Mouse (Mus musculus): ENCODE measurements around the gene 4933430I17Rik.
"Not testable (repeated sequence)": the region's sequence is repeated elsewhere in the genome, so short reads cannot be mapped to it uniquely, and the experiment has no call there.

4933430I17Rik gene

DNA sequence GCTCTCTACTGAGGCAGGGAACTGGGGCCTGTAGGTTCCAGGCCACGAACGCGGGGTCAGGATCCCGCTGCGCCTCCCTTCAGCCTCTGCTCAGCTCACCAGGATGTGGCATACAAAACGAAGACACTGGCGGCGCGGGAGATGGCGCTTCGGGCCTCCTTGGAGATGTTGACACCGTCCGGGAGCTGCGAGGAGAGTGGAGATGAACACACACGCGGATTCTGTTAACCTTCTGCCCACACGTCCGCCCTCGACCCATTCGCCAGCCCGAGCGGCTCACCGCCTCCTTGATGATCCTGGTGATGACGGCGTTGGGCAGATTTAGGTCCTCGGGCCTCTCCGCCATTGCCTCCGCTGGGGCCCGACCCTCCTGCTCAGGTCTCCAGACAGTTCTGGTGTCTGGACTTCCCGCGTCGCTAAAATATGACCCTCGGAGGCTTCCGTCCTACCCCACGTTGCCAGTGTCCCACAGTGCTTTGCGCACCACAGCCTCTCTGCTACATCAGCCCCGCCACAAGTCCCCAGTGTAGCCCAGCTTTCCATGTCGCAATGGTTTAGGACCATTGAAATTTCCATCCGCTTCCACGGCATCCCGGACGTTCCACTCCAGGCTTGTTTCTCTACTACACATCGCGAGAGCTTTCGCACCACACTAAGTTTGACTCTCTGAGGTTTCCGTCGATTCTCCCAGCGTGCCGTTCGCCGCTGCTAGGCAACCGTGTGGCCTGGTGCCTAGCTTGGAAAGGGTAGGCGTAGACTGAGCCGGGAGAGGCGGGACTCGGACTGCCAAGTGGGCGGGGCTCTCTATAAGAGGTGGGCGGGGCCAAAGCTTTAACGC, at the start of gene 4933430I17Rik, which contains the start of gene Pole3:
Gene 4933430I17Rik, plus strand, starts transcription at position 719 of the 838 bp plus-strand sequence.
Gene Pole3, minus strand, starts transcription at position 418 of the 838 bp plus-strand sequence.
- in situ Hi-C loops (cut with MseI, MboI), result no loop called here

DNA sequence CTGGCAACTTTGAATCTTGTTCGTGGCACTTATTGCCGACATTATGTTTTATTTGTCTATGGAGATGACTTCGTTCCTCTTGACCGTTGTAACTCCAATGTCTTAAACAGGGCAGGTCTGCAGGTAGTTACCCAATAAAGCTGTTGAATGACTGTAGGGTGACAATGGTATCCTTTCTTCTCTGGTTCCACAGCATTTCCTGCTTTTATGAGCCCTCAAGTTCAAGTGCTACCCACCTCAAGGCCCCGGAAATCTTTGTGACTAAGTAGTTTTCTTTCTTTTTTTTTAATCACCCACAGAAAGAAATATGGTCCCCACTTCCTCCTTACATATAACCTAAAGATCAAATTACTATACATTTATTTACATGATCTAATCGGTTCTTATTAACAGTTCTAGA, 49.4 kb upstream of the 4933430I17Rik start:
- in situ Hi-C loops (cut with MseI, MboI), result no loop called here

- in situ Hi-C loops (cut with MseI, MboI), result no loop called here
Observed at GRCm38 (mm10) chr4:62477542-62478244, 47.5 kb upstream of the 4933430I17Rik start.

- in situ Hi-C loops (cut with MseI, MboI), result not testable (repeated sequence)
Observed at GRCm38 (mm10) chr4:62479593-62479936, 45.6 kb upstream of the 4933430I17Rik start.

- in situ Hi-C loops (cut with MseI, MboI), result no loop called here
Observed at GRCm38 (mm10) chr4:62479937-62480708, 45.0 kb upstream of the 4933430I17Rik start, which contains the start of gene Bspry. TSS of gene Bspry (plus strand) at chr4:62480053.

- in situ Hi-C loops (cut with MseI, MboI), result no loop called here
Observed at GRCm38 (mm10) chr4:62480709-62481605, 44.2 kb upstream of the 4933430I17Rik start.

GRCm38 (mm10) chr4:62484928-62485327, 40.2 kb upstream of the 4933430I17Rik start:
- in situ Hi-C loops (cut with MseI, MboI), result no loop called here

- in situ Hi-C loops (cut with MseI, MboI), result no loop called here
Observed at GRCm38 (mm10) chr4:62485450-62486161, 39.6 kb upstream of the 4933430I17Rik start.

DNA sequence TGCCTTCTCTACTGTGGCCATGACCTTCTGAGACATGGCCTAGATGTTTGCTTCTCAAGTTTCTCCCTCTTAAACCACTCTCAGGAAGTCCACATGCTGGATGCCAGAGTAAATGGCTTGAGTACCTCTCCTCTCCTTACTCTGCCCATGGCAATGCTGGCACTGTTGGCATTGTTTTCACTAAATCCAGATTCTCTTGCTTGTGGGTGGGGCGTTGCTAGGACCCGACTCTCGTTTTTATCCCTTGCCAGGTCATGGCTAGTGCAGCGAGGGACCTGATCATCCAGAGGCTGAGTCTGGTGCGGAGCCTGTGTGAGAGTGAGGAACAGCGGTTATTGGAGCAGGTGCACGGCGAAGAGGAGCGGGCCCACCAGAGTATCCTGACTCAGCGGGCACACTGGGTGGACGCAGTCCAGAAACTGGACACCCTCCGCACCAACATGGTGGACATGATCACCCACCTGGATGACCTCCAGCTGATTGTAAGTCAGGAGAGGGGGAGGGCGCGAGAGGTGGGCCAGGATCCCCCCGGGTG, 38.9 kb upstream of the 4933430I17Rik start:
- in situ Hi-C loops (cut with MseI, MboI), result no loop called here

- in situ Hi-C loops (cut with MseI, MboI), result no loop called here
Observed at GRCm38 (mm10) chr4:62487172-62487571, 38.0 kb upstream of the 4933430I17Rik start.

DNA sequence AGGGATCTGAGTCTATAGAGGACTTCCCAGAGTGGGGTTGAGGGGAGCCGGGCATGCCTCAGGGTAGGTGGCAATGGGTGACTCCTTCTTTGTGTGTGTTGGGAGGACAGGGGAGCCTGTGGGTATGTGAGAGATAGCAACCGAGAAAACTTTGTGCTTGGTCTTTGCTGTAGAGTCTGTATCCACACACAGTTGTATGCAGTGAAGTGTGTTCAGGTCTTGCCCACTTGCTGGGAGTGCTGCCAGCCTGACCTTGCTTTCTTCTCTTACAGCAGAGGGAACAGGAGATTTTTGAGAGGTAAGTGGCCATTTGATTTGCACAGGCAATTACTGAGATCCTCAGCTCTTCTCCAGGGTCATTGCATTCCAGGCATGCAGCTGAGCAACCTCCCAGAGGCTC, 37.3 kb upstream of the 4933430I17Rik start:
- in situ Hi-C loops (cut with MseI, MboI), result no loop called here

DNA sequence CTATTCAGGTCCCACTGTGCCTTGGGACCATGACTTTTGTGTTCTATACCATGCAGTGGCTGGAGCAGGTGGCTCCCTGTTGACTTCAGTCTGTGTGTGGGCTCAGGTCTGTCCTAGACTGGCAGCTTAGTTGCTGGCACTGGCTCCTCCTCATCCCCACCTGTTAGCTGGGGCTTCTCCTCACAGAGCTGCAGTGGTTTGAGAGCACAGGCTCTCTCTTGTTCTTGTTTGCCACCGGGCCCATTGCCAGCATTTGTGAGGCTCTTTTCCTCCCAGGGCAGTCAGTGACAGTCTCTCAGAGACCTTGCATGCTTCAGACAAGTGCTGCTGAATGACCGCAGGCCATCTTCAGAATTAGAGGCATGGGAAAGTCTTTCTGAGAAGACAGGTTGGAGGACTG, 32.5 kb upstream of the 4933430I17Rik start:
- in situ Hi-C loops (cut with MseI, MboI), result no loop called here

DNA sequence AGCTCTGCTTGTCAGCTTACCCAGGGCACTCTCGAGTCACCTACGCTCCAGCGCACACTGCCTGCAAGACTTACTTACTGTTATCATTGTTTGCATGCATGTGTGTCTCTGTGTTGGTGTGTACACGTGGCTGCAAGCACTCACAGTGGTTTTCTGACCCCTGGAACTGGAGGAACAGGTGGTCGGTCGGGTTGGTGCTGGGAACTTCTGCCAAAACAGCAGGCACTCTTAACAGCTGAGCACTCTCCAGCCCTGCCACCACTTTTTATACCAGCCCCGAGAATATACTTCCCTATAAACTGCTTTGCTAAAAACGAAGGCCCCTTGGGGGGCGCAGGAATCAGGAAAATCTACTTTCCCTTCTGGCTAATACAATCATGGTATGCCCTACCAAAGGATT, 30.9 kb upstream of the 4933430I17Rik start:
- in situ Hi-C loops (cut with MseI, MboI), result no loop called here

DNA sequence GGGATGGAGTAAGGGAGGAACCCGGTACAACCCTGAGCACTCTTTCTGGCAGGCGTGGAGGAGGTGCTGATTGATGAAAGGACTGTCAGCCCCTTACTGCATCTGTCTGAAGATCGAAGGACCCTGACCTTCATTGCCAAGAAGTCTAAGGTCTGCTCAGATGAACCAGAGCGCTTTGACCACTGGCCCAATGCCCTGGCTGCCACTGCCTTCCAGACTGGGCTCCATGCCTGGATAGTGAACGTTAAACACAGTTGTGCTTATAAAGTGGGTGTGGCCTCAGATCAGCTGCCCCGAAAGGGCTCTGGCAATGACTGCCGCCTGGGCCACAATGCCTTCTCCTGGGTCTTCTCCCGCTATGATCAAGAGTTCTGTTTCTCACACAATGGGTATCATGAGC, 29.2 kb upstream of the 4933430I17Rik start:
- in situ Hi-C loops (cut with MseI, MboI), result no loop called here

DNA sequence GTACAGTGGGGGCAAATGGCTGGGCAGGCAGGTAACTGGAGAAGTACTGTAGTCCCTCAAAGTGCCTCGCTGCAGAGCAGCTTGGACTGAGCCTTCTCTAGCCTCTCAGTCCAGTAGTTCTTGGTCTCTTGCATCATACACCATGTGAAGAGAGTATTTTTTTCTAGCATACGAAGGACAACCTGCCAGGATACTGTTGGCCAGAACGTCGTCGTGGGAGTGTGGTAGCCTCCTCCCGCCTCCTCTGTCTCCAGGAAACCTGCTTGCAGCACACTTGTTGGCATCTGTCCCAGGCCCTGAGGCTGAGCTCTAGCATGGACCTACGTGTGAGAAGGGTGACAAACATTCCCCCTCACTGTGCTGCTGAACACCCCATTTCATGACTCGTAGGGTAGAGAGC, 28.4 kb upstream of the 4933430I17Rik start:
- in situ Hi-C loops (cut with MseI, MboI), result no loop called here

- in situ Hi-C loops (cut with MseI, MboI), result no loop called here
Observed at GRCm38 (mm10) chr4:62500799-62501198, 24.4 kb upstream of the 4933430I17Rik start.

GRCm38 (mm10) chr4:62501534-62501933, 23.6 kb upstream of the 4933430I17Rik start:
- in situ Hi-C loops (cut with MseI, MboI), result no loop called here

DNA sequence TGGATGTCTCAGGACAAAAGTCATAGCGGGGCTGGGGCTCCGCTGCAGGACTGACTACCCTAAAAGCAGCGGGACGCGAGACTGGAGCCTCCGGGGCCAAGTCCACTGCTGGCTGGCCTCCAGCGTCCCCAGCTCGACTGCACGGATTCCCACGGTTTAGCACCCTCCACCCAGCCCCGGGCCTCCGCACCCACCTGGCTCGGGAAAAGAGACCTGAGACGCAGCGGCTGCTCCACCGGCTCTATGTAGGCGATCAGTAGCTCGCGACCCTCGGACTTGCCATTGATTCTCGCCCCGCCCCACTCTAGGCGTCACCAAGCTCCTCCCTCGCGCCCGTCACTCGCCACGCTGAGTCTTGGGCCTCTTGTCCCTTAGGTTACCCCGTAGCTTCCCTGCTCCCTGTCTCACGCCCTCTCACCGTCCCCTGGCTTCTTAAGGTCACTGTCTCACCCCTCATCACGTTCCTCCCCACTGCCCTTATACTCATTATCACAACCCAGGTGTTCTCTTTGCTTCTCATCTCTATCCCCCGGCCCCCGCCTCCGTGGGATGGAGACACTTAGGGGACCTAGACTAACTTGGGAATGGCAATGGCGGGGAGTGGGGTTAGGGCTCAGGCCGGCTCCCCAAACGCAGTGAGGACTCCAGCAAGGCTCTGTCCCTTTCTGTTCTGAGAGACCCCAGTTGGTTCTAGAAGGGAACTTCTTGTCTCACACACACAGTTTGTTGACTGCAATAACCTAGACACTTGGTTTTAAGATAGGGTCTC, 23.0 kb upstream of the 4933430I17Rik start:
- in situ Hi-C loops (cut with MseI, MboI), result no loop called here

DNA sequence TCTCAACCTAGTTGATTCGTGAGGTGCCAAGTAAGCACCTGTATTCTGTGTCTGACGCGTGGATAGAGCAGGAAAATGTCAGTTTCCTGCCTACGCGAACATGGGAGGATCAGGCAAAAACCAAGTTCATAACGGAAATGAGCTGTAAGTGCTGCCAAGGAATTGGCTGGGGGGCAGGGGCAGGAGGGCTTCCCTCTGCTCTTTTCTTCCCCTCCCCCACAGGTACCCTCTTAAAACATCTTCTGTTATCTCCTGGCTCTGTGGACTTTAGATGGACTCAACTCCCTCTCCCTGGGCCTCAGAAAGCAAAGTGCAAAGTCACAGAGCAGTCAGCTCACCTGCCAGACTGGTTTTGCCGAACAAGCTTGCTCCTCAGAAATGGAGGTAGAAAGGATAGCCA, 22.2 kb upstream of the 4933430I17Rik start:
- in situ Hi-C loops (cut with MseI, MboI), result no loop called here

Data from mouse trophoblast stem cell (cell line).